Mouse (Mus musculus) c-Kit-positive CD71-negative TER-119-negative erythroid progenitor cells, embryonic 14.5 days (primary cell): ENCODE measurements around the gene Pltp.

ENCODE experiments used
- DNase-seq: peaks from one replicate; pipeline ENCODE4 v3.0.0-alpha.2; 2013; ENCODE audit warnings: low read depth

Gene Pltp

GRCm38 (mm10) chr2:164845782-164846181 lies 11.7 kb downstream of the Pltp start:
- DNase-seq = no peak

- DNase-seq = no peak
These were observed 22.3 kb downstream of the Pltp start for GRCm38 (mm10) chr2:164835164-164835563.

- no peak for DNase-seq
These were observed 23.0 kb downstream of the Pltp start for GRCm38 (mm10) chr2:164834531-164834930.

GRCm38 (mm10) chr2:164833314-164833959 lies 24.1 kb downstream of the Pltp start, which contains the start of gene Neurl2:
Neurl2 (minus strand) TSS chr2:164833456.
- peak; percentile 92 for DNase-seq

- DNase-seq = peak; percentile 72
These were observed 24.7 kb downstream of the Pltp start, which contains the start of gene Ctsa for GRCm38 (mm10) chr2:164832748-164833301. Ctsa (plus strand) TSS chr2:164832873.

GRCm38 (mm10) chr2:164832032-164832747 lies 25.3 kb downstream of the Pltp start:
- no peak for DNase-seq

- no peak for DNase-seq
These were observed 26.5 kb downstream of the Pltp start for GRCm38 (mm10) chr2:164831029-164831428.

- DNase-seq = no peak
These were observed 28.4 kb downstream of the Pltp start for GRCm38 (mm10) chr2:164829090-164829489.

GRCm38 (mm10) chr2:164828437-164828836 lies 29.1 kb downstream of the Pltp start, which contains the start of gene Spata25:
Spata25 (minus strand) TSS chr2:164828537.
- DNase-seq = no peak

- no peak for DNase-seq
These were observed 30.2 kb downstream of the Pltp start for GRCm38 (mm10) chr2:164827146-164827850.

GRCm38 (mm10) chr2:164825521-164825920 lies 32.0 kb downstream of the Pltp start:
- no peak for DNase-seq

- DNase-seq = no peak
These were observed 33.5 kb downstream of the Pltp start for GRCm38 (mm10) chr2:164823969-164824368.

GRCm38 (mm10) chr2:164823181-164823585 lies 34.3 kb downstream of the Pltp start:
- no peak for DNase-seq

GRCm38 (mm10) chr2:164822636-164823165 lies 34.8 kb downstream of the Pltp start, which contains the start of gene Zswim1:
Zswim1 (plus strand) TSS chr2:164822686.
- DNase-seq = peak; percentile 98

GRCm38 (mm10) chr2:164821060-164821459 lies 36.5 kb downstream of the Pltp start:
- no peak for DNase-seq

GRCm38 (mm10) chr2:164817703-164818102 lies 39.8 kb downstream of the Pltp start:
- DNase-seq = no peak

- DNase-seq = no peak
These were observed 40.3 kb downstream of the Pltp start for GRCm38 (mm10) chr2:164817206-164817605.

GRCm38 (mm10) chr2:164815821-164816220 lies 41.7 kb downstream of the Pltp start:
- no peak for DNase-seq

- DNase-seq = no peak
These were observed 42.2 kb downstream of the Pltp start for GRCm38 (mm10) chr2:164815348-164815747.

- no peak for DNase-seq
These were observed 44.0 kb downstream of the Pltp start for GRCm38 (mm10) chr2:164813557-164813956.

- no peak for DNase-seq
These were observed 50.9 kb downstream of the Pltp start for GRCm38 (mm10) chr2:164806614-164807013.

- no peak for DNase-seq
These were observed 52.2 kb downstream of the Pltp start for GRCm38 (mm10) chr2:164805332-164805718.
